Mouse (Mus musculus): ENCODE data around the gene Nkain4. TPM values are rescaled to one million over a fixed set of nuclear protein-coding genes. Genes with fewer than 3 reads are reported as not detected.
A peak's percentile ranks its signal among the peaks of the same experiment; 100 is the strongest.

The Nkain4 gene
- polyA plus RNA-seq, 1 experiment from 2014 or later = 7.3 TPM

GRCm38 (mm10) chr2:180985635-180986034, 31.1 kb upstream of the Nkain4 start:
- Histone ChIP-seq H3K4me3 (no peak overlapping the region), H3K27me3 (no peaks in the 10 kb centered on the region), H3K4me2 (no peak overlapping the region), H3K9me3 (no peaks in the 10 kb centered on the region), H3K4me1 (0 out of 2 replicates have a peak, but pooled peaks cover 10% of the 10 kb centered on the region), H3K36me3 (peaks cover 39% of the 10 kb centered on the region), H3K27ac (no peak overlapping the region), H3K9ac (no peak overlapping the region)
- WGBS = 82% methylated on average over 2 of the region's 2 CpGs
- ATAC-seq (ENCODE audit: insufficient number of reproducible peaks, insufficient read depth, low FRiP score, low TSS enrichment, low read depth) = no peak

DNA sequence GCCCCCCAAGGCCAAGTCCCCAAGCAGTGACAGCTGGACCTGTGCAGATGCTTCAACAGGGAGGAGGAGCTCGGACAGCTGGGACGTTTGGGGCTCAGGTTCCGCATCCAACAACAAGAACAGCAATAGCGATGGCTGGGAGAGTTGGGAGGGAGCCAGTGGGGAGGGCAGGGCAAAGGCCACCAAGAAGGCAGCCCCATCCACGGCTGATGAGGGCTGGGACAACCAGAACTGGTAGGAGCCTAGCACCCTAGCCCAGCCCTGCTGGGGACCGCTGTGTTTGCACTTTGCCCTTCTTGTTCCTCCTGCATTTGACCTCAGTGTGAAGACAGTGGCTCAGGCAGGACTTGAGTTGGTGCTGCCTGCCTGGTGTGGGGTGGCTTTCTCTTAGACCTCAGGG, 26.6 kb upstream of the Nkain4 start:
- Histone ChIP-seq H3K27me3 (no peaks in the 10 kb centered on the region), H3K36me3 (peaks cover 84% of the 10 kb centered on the region), H3K27ac (no peak overlapping the region), H3K9me3 (no peaks in the 10 kb centered on the region), H3K4me3 (no peak overlapping the region), H3K4me1 (no peaks in the 10 kb centered on the region), H3K4me2 (no peak overlapping the region), H3K9ac (no peak overlapping the region)
- WGBS = 74% methylated on average over 6 of the region's 6 CpGs
- ATAC-seq (ENCODE audit: insufficient number of reproducible peaks, insufficient read depth, low FRiP score, low TSS enrichment, low read depth) = no peak

DNA sequence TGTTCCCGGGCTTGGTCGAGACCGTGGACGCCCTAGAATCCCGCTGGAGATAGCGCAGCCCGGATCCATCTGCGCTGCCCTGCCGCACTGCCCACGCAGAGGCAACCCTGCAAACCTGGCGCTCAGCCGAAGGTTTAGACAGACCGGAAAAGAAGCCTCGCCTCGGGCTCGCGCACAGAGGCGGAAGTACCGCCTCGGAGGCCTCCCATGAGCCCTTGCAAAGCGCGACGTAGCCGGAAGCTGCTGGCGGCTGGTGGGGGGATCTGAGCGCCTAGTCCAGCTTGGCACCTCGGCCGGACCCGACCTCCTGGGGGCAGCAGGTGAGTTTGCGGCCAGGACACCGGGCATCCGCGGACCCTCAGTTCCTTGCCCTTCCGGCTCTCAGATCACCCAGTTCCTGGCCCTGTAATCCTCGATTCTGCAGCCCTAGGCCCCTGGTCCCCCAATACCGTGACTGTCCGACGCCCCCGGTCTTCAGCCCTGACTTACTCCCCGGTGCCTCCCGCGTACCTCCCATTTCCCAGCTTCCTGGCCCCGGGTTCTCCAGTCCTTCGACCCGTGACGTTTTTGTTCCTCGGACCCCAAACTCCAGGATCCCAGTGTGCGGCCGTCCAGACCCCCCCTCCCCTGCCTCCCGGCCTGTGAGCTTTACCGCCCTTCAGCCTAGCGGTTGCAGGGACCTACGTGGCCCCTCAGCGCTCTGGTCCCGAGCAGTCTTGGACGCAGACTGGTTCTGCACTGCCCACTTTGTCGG, 12.7 kb upstream of the Nkain4 start, which contains the start of gene Arfgap1:
TSS of gene Arfgap1 (plus strand) at position 216 of the 754 bp plus-strand sequence.
- Histone ChIP-seq H3K9me3 (no peaks in the 10 kb centered on the region), H3K4me2 (peak within 1 kb of the TSS; percentile 77), H3K27ac (peak within 1 kb of the TSS; percentile 89), H3K4me1 (peaks cover 21% of the 10 kb centered on the region), H3K4me3 (peak within 1 kb of the TSS; percentile 98), H3K27me3 (no peaks in the 10 kb centered on the region), H3K36me3 (peaks cover 33% of the 10 kb centered on the region), H3K9ac (peak within 1 kb of the TSS; percentile 97)
- WGBS = under 1% methylated on average over 57 of the region's 57 CpGs
- peak; percentile 84 for ATAC-seq (ENCODE audit: insufficient number of reproducible peaks, insufficient read depth, low FRiP score, low TSS enrichment, low read depth)

DNA sequence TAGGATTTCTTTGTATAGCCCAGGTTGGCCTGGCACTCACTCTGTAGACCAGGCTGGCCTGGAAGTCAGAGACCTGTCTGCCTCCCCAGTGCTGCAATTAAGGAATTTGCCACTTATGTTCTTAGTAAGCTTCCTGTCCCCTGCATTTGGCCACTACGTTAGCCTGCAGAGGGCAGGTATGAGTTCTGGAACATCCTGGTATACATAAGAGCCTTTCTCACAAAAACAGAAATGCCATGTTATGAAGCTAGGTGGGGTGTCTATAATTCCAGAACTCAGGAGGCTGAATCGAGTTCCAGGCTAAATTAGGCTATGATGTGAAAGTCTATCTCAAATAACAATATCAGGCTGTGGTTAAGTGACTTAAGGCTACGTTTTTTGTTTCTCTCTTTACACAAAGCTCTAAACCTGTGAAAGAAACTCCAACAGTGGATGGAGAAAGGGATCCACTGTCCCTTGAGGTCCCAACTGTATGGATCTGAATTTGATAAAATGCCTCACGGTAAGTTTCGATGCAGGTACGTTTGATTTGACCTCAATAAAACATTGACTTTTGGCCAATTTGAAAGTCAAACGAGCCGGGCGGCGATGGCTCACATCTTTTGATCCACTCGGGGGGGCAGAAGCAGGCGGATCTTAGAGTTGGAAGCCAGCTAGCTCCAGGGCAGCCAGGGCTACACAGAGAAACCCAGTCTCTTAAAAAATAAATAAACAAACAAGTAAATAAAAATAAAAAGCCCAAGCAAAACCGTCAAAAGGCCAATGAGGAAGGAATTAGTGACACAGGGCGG, 11.8 kb upstream of the Nkain4 start:
- H3K27ac ChIP-seq = peak overlapping the region; percentile 89
- H3K9ac ChIP-seq = peak overlapping the region; percentile 97
- H3K27me3 ChIP-seq = 0 out of 2 replicates have a peak, but pooled peaks cover 4% of the 10 kb centered on the region
- H3K4me1 ChIP-seq = peaks cover 21% of the 10 kb centered on the region
- WGBS = 10% methylated on average over 14 of the region's 14 CpGs
- peak overlapping the region; percentile 77 for H3K4me2 ChIP-seq
- no peak for ATAC-seq (ENCODE audit: insufficient number of reproducible peaks, insufficient read depth, low FRiP score, low TSS enrichment, low read depth)
- no peaks in the 10 kb centered on the region for H3K9me3 ChIP-seq
- peaks cover 24% of the 10 kb centered on the region for H3K36me3 ChIP-seq
- H3K4me3 ChIP-seq = peak overlapping the region; percentile 98

- WGBS = 3% methylated on average over 5 of the region's 5 CpGs
- Histone ChIP-seq H3K9ac (0 out of 2 replicates have a peak overlapping the region, but pooled peaks have one; percentile 36), H3K36me3 (peaks cover 4% of the 10 kb centered on the region), H3K9me3 (no peaks in the 10 kb centered on the region), H3K27ac (no peak overlapping the region), H3K4me3 (no peak overlapping the region), H3K27me3 (0 out of 2 replicates have a peak, but pooled peaks cover 4% of the 10 kb centered on the region), H3K4me2 (no peak overlapping the region), H3K4me1 (peaks cover 18% of the 10 kb centered on the region)
- ATAC-seq (ENCODE audit: insufficient number of reproducible peaks, insufficient read depth, low FRiP score, low TSS enrichment, low read depth) = no peak
These were observed 9.5 kb upstream of the Nkain4 start for GRCm38 (mm10) chr2:180963956-180964355.

- no peak overlapping the region for H3K4me3 ChIP-seq
- no peak overlapping the region for H3K9ac ChIP-seq
- WGBS = 71% methylated on average over 2 of the region's 2 CpGs
- H3K9me3 ChIP-seq = no peaks in the 10 kb centered on the region
- H3K4me1 ChIP-seq = peaks cover 7% of the 10 kb centered on the region; the same call in 1 of the 2 replicates
- no peak overlapping the region for H3K4me2 ChIP-seq
- no peak overlapping the region for H3K27ac ChIP-seq
- H3K27me3 ChIP-seq = 0 out of 2 replicates have a peak, but pooled peaks cover 4% of the 10 kb centered on the region
- ATAC-seq (ENCODE audit: insufficient number of reproducible peaks, insufficient read depth, low FRiP score, low TSS enrichment, low read depth) = no peak
- H3K36me3 ChIP-seq = no peaks in the 10 kb centered on the region
These were observed 8.3 kb upstream of the Nkain4 start for GRCm38 (mm10) chr2:180962616-180963308.

- WGBS = 64% methylated on average over 3 of the region's 3 CpGs
- H3K4me1 ChIP-seq = no peaks in the 10 kb centered on the region
These were observed 5.7 kb upstream of the Nkain4 start for GRCm38 (mm10) chr2:180960187-180960586.

DNA sequence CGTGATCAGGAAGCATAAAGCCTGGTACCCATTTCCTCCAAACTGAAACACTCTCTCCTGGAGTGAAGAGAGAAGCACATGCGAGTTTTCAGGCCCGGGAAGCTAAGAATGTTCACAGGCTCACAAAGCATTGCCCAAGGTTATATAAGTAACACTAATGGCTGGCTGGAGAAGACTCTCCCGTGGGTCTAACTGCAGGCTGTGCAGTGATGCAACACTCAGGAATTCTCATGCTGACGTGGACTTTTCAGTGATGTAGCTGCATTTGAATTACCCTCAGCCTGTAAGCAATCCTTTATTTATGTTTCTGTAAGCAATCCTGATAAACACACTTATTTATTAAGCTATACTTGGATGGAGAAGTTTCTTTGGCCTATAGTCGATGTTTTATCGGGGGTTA, 5.1 kb upstream of the Nkain4 start:
- 71% methylated on average over 7 of the region's 7 CpGs for WGBS
- Histone ChIP-seq H3K4me1 (peaks cover 4% of the 10 kb centered on the region; the same call in 1 of the 2 replicates), H3K27ac (no peak overlapping the region), H3K4me2 (no peak overlapping the region), H3K27me3 (peaks cover 24% of the 10 kb centered on the region), H3K9ac (no peak overlapping the region), H3K9me3 (no peaks in the 10 kb centered on the region), H3K4me3 (no peak overlapping the region), H3K36me3 (no peaks in the 10 kb centered on the region)
- ATAC-seq (ENCODE audit: insufficient number of reproducible peaks, insufficient read depth, low FRiP score, low TSS enrichment, low read depth) = no peak

More at GRCm38 (mm10) chr2:180960187-180960586, 5.7 kb upstream of the Nkain4 start:
- H3K36me3 ChIP-seq = no peaks in the 10 kb centered on the region
- no peak overlapping the region for H3K4me3 ChIP-seq
- no peak for ATAC-seq (ENCODE audit: insufficient number of reproducible peaks, insufficient read depth, low FRiP score, low TSS enrichment, low read depth)
- peaks cover 18% of the 10 kb centered on the region for H3K27me3 ChIP-seq
- no peak overlapping the region for H3K4me2 ChIP-seq
- no peak overlapping the region for H3K9ac ChIP-seq
- H3K27ac ChIP-seq = no peak overlapping the region
- H3K9me3 ChIP-seq = no peaks in the 10 kb centered on the region

DNA sequence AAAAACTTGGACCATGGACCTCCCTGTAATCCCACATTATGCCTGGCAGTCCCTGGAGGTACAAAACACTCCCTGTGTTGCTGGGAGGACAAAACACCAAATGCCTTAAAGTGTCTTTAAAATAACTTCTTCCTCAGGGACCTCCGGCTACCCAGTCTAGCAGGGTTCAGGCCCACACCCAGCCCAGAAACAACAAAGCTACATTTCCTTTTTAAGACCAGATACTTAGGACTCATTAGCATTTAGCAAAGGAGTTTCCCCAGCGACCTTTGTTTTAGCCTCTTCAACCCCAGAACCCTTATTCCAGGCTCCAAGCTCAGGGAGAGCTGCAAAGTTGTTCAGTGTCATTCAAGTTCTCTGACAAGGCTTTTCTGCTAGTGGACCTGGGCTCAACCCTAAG, 861 bp downstream of the Nkain4 start:
- peak overlapping the region; percentile 71 for H3K9ac ChIP-seq
- no peak overlapping the region for H3K27ac ChIP-seq
- peaks cover 55% of the 10 kb centered on the region for H3K27me3 ChIP-seq
- H3K4me1 ChIP-seq = peaks cover 13% of the 10 kb centered on the region; the same call in 1 of the 2 replicates
- no peak for ATAC-seq (ENCODE audit: insufficient number of reproducible peaks, insufficient read depth, low FRiP score, low TSS enrichment, low read depth)
- H3K9me3 ChIP-seq = no peaks in the 10 kb centered on the region
- peak overlapping the region; percentile 55 for H3K4me3 ChIP-seq
- WGBS = 22% methylated on average over 2 of the region's 2 CpGs
- H3K36me3 ChIP-seq = no peaks in the 10 kb centered on the region
- H3K4me2 ChIP-seq = peak overlapping the region; percentile 94

DNA sequence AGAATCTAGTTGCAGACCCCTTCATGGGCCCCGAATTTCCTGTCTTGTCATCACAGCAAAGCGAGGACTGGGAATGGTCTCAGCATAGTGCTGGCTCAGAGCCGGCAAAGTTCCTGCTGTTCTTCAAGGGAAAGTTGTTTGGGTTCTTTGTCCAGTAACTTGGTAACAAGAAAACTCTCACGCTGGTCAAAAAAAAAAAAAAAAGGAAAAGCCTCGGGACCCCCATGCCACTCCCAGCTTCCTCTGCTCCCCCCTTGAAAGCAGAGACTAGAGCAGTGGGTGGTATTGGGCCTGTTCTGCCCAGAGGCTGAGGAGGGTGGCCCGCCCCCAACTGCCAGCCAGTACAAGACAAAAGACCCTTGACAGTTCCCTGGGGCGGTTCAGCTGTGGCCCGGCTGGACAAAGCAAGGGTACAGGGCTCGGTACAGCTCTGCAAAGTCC, 1.7 kb downstream of the Nkain4 start:
- Histone ChIP-seq H3K9ac (peak overlapping the region; percentile 32; the same call in 1 of the 2 replicates), H3K36me3 (no peaks in the 10 kb centered on the region), H3K4me1 (peaks cover 13% of the 10 kb centered on the region; the same call in 1 of the 2 replicates), H3K9me3 (no peaks in the 10 kb centered on the region), H3K4me3 (no peak overlapping the region), H3K27ac (no peak overlapping the region), H3K4me2 (peak overlapping the region; percentile 94; the same call in 1 of the 2 replicates), H3K27me3 (peaks cover 55% of the 10 kb centered on the region)
- 6% methylated on average over 9 of the region's 9 CpGs for WGBS
- ATAC-seq (ENCODE audit: insufficient number of reproducible peaks, insufficient read depth, low FRiP score, low TSS enrichment, low read depth) = no peak

GRCm38 (mm10) chr2:180949947-180950346, 4.6 kb downstream of the Nkain4 start:
- no peak for ATAC-seq (ENCODE audit: insufficient number of reproducible peaks, insufficient read depth, low FRiP score, low TSS enrichment, low read depth)
- Histone ChIP-seq H3K27ac (no peak overlapping the region), H3K4me2 (no peak overlapping the region), H3K27me3 (peaks cover 39% of the 10 kb centered on the region), H3K36me3 (no peaks in the 10 kb centered on the region), H3K4me1 (peaks cover 11% of the 10 kb centered on the region; the same call in 1 of the 2 replicates), H3K9ac (no peak overlapping the region), H3K4me3 (no peak overlapping the region), H3K9me3 (no peaks in the 10 kb centered on the region)
- WGBS = 11% methylated on average over 1 of the region's 1 CpGs

All from embryonic facial prominence, embryonic 13.5 days (tissue).